Mouse (Mus musculus) monocyte, adult 2 months (primary cell): ENCODE results near the gene Hspb8.
"Not testable (repeated sequence)": the region's sequence is repeated elsewhere in the genome, so short reads cannot be mapped to it uniquely, and the experiment has no call there.

Source experiments
- DNase-seq, 2 experiments: peaks; one replicate each; pipeline ENCODE4 v3.0.0; 2022; ENCODE audit warnings: low spot score in 2 of 2, low read depth in 1 of 2

Gene Hspb8

GRCm38 (mm10) chr5:116434976-116435850, 12.5 kb upstream of the Hspb8 start:
- DNase-seq, result no peak

- DNase-seq, result no peak
Measured at GRCm38 (mm10) chr5:116432871-116433270, 10.2 kb upstream of the Hspb8 start.

- no peak for DNase-seq
Measured at GRCm38 (mm10) chr5:116426701-116427100, 4.0 kb upstream of the Hspb8 start.

DNA sequence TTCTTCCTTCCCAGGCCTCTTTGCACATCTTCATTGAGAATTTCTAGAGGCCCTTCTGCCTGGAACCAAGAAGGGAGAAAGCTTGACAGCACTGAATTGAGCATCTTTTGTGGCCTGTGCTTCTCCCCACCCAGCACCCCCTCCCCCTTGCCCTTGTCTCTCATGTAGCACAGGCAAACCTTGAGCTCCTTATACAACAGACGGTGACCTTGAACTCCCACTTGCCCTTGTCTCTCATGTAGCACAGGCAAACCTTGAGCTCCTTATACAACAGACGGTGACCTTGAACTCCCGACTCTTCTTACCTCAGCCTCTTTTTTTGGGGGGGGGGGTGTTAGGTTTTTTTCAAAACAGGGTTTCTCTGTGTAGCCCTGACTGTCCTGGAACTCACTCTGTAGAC, 3.0 kb upstream of the Hspb8 start:
- not testable (repeated sequence) for DNase-seq

GRCm38 (mm10) chr5:116425273-116425672, 2.6 kb upstream of the Hspb8 start:
- DNase-seq, result no peak

DNA sequence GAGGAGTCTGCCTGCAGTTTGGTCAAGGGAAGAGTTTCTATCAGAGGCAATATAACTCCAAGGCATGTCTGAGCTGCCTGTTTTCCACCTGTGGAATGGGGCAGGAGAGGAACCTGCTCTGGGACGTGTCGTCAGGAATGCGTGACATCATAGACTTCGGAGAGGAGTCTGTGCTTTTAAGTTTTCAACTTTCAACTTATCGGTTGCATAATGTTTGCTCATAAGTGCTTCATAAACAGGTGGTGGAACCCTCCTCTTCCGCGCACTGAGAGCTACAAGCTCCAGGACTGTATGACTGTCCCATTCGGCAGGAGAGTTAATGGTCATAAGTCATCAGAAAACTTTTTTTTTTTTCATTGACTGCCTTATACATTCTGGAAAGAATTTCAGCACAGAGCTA, 1.1 kb upstream of the Hspb8 start:
- DNase-seq, result no peak

DNA sequence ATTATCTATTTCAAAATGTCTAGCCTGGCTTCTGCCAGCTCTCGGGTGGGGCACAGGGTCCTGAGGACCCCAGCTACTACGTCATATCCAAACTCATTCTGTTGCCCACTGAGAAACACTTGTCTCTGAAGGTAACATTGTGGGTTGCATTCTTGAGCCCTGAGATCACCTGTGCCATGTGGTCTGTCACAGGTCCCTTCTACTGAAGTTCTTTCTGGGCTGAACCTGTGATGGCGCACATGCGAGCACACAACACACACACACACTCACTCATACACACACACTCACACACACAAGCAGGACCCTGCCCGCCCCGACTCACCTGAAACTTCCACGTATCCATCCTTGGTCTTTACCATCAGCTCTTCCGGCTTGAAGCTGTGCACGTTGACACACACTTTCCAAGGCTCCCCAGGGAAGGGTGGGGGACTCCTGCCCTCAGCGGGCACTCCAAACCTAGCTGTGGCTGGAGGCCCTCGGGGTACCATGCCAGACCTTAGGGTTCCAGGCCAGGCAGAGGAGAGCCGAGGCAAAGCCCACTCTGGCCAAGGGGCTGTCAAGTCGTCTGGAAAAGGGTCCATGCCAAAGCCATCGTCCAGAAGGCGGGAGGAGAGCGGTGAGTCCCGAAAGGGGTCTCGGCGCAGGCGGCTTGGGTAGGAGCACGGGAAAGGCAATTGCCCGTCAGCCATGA, 728 bp downstream of the Hspb8 start:
- no peak for DNase-seq

GRCm38 (mm10) chr5:116420759-116421225, 1.9 kb downstream of the Hspb8 start:
- DNase-seq, result no peak

- DNase-seq, result no peak
Measured at GRCm38 (mm10) chr5:116420213-116420612, 2.5 kb downstream of the Hspb8 start.

- no peak for DNase-seq
Measured at GRCm38 (mm10) chr5:116419322-116420045, 3.2 kb downstream of the Hspb8 start.

GRCm38 (mm10) chr5:116416208-116416607, 6.5 kb downstream of the Hspb8 start:
- DNase-seq, result no peak

- no peak for DNase-seq
Measured at GRCm38 (mm10) chr5:116409689-116410590, 12.7 kb downstream of the Hspb8 start.

- no peak for DNase-seq
Measured at GRCm38 (mm10) chr5:116408965-116409364, 13.7 kb downstream of the Hspb8 start.

DNA sequence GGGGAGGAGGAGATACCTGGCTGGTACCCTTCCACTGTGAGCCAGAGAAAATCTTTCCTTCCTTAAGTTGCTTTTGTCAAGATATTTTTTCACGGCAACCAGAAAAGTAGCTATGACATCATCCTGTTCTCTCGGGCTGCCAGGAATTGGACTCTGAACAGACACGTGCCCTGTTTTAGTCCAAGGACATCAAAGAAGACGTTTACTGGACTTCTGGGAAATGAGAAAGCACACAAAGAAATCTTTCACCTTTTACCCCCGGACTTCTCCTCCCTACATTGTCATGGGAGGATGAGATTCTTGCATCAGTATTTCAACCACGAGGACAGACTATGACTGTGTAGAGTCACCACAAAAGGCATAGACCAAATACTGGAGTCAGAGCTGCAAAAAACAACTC, 14.7 kb downstream of the Hspb8 start:
- DNase-seq, result no peak

DNA sequence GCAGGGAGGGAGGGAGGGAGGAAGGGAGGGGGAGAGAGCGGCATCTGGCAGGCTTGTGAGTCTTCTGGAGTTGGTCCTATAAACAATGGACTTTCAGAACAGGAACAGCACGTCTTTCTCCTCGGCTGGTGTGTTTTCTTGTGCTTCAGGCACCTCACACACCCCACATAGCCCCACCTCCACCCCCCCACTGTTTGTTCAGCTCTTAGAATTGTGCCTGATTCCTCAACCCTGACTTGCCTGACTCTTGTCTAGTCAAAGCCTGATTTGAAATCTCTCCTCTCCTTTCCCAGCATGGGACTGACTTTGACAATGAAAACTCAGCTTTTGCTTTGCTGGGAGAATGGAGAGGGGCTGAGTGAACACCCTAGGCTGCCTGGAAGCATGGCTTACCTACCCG, 15.3 kb downstream of the Hspb8 start:
- no peak for DNase-seq

DNA sequence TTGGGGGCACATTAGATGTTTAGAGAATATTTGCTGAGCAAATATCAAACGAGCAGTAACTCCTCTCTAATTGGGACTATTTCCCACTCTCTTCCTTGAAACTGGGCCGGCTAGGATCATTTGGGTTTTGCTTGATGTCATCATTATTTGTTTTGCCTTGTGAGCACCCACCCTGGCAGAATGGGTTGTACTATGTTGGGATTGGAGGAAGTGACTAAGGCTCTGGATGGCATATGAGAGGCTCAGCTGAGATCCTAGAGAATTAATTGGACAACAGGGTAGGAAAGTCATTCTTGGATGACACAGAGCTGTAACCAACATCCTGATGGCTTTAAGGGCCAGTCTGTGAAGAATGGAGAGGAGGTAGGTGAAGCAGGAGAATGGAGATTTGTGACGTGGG, 16.2 kb downstream of the Hspb8 start:
- DNase-seq, result no peak

DNA sequence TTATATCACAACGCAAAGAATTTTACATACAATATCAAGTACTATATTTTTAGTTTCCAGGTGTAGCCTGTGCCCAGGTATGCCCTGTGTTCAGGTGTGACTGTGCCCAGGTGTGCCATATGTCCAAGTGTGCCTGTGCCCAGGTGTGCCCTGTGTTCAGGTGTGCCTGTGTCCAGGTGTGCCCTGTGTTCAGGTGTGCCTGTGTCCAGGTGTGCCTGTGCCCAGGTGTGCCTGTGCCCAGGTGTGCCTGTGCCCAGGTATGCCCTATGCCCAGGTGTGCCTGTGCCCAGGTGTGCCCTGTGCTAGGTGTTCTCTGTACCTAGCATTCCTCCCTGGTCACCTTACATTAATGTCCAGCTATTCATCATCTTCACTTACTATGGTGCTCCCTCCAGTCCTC, 16.7 kb downstream of the Hspb8 start:
- DNase-seq, result no peak

DNA sequence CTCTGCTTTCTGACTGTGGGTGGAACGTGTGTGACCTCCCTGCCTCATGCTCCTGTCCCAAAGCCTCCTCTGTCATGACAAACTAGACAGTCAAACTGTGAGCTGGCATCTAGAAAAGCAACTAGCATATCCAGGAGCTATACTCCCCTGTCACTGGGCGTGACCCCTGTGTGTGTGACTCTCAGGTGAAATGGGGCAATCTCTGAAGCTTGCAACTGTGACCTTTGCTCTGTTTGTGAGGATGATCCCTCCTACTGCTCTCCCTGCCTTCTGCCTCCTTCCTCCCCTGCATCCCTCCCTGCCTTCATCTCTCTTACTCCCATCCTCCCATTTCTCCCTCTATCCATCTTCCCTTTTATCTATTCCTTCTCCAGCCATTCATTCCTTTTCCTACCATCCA, 18.6 kb downstream of the Hspb8 start:
- no peak for DNase-seq

GRCm38 (mm10) chr5:116400801-116401200, 21.9 kb downstream of the Hspb8 start:
- no peak for DNase-seq

DNA sequence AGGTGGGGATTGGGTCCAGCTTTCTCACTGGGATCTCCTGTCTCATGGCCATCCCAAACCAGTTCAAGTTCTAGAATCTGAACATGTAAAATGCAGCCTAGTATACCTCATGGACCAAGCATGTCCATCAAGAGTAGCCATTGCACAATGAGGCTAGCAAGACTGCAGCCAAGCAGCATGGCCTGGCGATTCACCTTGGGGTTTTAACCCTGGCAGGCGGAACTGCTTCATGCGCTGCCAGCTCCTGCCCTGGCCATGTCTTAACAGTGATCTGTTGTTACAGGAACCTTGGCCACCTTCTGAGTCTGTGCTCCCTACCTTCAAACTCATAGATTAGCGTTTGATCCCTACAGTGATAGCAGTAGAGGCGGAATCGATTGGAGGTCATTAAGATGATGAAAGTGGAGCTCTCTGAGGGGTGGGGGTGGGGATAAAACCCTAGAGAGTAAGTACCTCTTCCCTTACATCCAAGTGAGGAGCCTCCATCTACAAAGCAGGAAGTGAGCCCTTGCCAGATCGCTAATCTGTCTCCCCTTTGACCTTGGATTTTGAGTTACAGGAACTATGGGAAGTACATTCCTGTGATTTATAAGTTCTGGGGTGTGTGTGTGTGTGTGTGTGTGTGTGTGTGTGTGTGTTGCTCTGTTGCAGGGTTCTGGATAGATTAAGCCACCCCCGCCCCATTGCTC, 22.5 kb downstream of the Hspb8 start:
- DNase-seq, result no peak
